Mouse (Mus musculus) hematopoietic stem cell, adult 5-6 weeks (primary cell): ENCODE results near the gene Orm2. TPM values are rescaled to one million over a fixed set of nuclear protein-coding genes. Genes with fewer than 3 reads are reported as not detected.

ENCODE experiments used
- total RNA-seq: library from RNA; stranded (forward); fragments of 172-1452, 232-1000 nt; gene quantifications from 2 replicates; pipeline ENCODE4 v1.2.3, GENCODE M21; 2017

Orm2 gene
- total RNA-seq, 1 experiment from 2014 or later = not detected

Other genes with a start within 250 kb of the Orm2 start
- gene Ambp, start 207.7 kb upstream of the Orm2 start, total RNA-seq = not detected in 2 replicates
- not detected in 2 replicates for gene Kif12, start 190.3 kb upstream of the Orm2 start, total RNA-seq
- not detected in 2 replicates for gene Col27a1, start 148.4 kb upstream of the Orm2 start, total RNA-seq
- gene Orm1, start 17.9 kb upstream of the Orm2 start, total RNA-seq = 0.84 and 11.3 TPM in 2 replicates
- gene Orm3, start 6.3 kb upstream of the Orm2 start, total RNA-seq = not detected in 2 replicates
- gene Akna, start 40.9 kb downstream of the Orm2 start, total RNA-seq = 19.1 and 22.1 TPM in 2 replicates
- gene Whrn, start 133.5 kb downstream of the Orm2 start, total RNA-seq = 4.4 and 6.1 TPM in 2 replicates
- gene Atp6v1g1, start 182.3 kb downstream of the Orm2 start, total RNA-seq = 71.6 and 116 TPM in 2 replicates
- gene Tmem268, start 196.3 kb downstream of the Orm2 start, total RNA-seq = 10.3 and 40.9 TPM in 2 replicates
- gene Gm11213, start 242.8 kb downstream of the Orm2 start, total RNA-seq = not detected in 2 replicates